Mouse (Mus musculus) myocyte (in vitro differentiated cells): Measurements from ENCODE around the gene Sbf2.

ENCODE experiments used
- E2F4 ChIP-seq: IDR thresholded peaks from one replicate; pipeline ENCODE4 v1.6.1; 2011; ENCODE audit warnings: mild to moderate bottlenecking, control low read depth, moderate library complexity; ENCODE audit not compliant: insufficient read depth
- MAX ChIP-seq: IDR thresholded peaks from one replicate; pipeline ENCODE4 v1.6.1; 2011; ENCODE audit warnings: low read depth, mild to moderate bottlenecking, control low read depth
- TCF12 ChIP-seq: IDR thresholded peaks from one replicate; pipeline ENCODE4 v1.6.1; 2011; ENCODE audit warnings: mild to moderate bottlenecking, control low read depth; ENCODE audit not compliant: poor library complexity, insufficient read depth, severe bottlenecking

- TF ChIP-seq E2F4 (no peak), MAX (no peak), TCF12 (no peak)
Observed at GRCm38 (mm10) chr7:110347250-110347649, 267.5 kb downstream of the Sbf2 start.
